Mouse (Mus musculus) liver, postnatal 0 days (tissue): ENCODE measurements around the gene Nyx. TPM values are rescaled to one million over a fixed set of nuclear protein-coding genes. Genes with fewer than 3 reads are reported as not detected.

Experiments
- ATAC-seq: fragments of 200-750 bp; cut with Nextera tagmentation; 2 replicates; pipeline ENCODE4 v1.8.0; 2017; ENCODE audit warnings: mild to moderate bottlenecking, moderate library complexity
- DNase-seq: peaks from one replicate; pipeline ENCODE4 v3.0.0-alpha.2; 2016
- H3K27ac ChIP-seq: fragments of 300-500 bp; sonication (generic); 2 replicates; pipeline ENCODE4 v1.5.1; 2014; ENCODE audit warnings: antibody characterized with exemption, moderate library complexity, mild to moderate bottlenecking, low read depth
- H3K27me3 ChIP-seq: fragments of 300-500 bp; sonication (generic); 2 replicates; pipeline ENCODE4 v1.6.1; 2014; ENCODE audit warnings: low read length, control low read depth, mixed read lengths; ENCODE audit not compliant: insufficient read depth
- H3K36me3 ChIP-seq: fragments of 300-500 bp; sonication (generic); replicated peaks from 2 replicates; pipeline ENCODE4 v1.6.1; 2014; ENCODE audit warnings: mild to moderate bottlenecking, control low read depth, low read length, moderate library complexity, mixed read lengths; ENCODE audit not compliant: insufficient read depth
- H3K4me1 ChIP-seq: fragments of 300-500 bp; sonication (generic); 2 replicates; pipeline ENCODE4 v1.6.1; 2014; ENCODE audit warnings: antibody characterized with exemption, mild to moderate bottlenecking, control low read depth; ENCODE audit not compliant: insufficient read depth
- H3K4me2 ChIP-seq: fragments of 300-500 bp; sonication (generic); 2 replicates; pipeline ENCODE4 v1.6.1; 2014; ENCODE audit warnings: low read depth, mild to moderate bottlenecking, low read length, moderate library complexity, mixed read lengths
- H3K4me3 ChIP-seq: fragments of 300-500 bp; sonication (generic); 2 replicates; pipeline ENCODE4 v1.5.1; 2014; ENCODE audit warnings: low read depth, low read length
- H3K9ac ChIP-seq: fragments of 300-500 bp; sonication (generic); replicated peaks from 2 replicates; pipeline ENCODE4 v1.6.1; 2014; ENCODE audit warnings: mild to moderate bottlenecking, moderate library complexity
- H3K9me3 ChIP-seq: fragments of 300-500 bp; sonication (generic); 2 replicates; pipeline ENCODE4 v1.6.1; 2016; ENCODE audit warnings: mild to moderate bottlenecking, control low read depth, low read length, mixed read lengths
- CTCF ChIP-seq: sonication (generic); IDR thresholded peaks from 2 replicates; pipeline ENCODE4 v1.5.1; 2016; ENCODE audit warnings: antibody characterized with exemption, low read depth
- EP300 ChIP-seq: IDR thresholded peaks from 2 replicates; pipeline ENCODE4 v1.6.1; 2016; ENCODE audit warnings: antibody characterized with exemption, low read depth, mild to moderate bottlenecking
- WGBS: fragments of 180-500 bp; shearing (Covaris S2); extraction: QIAGEN DNeasy Blood & Tissue Kit; methylation state at CpG from one replicate; pipeline ENCODE4 v1.1.7; 2014; ENCODE audit not compliant: insufficient replicate concordance; 5-methylcytosine and 5-hydroxymethylcytosine counted together
- polyA plus RNA-seq: library from polyadenylated mRNA; unstranded; fragments of >200 nt; fragmentation: Nextera tagmentation; extraction: Ambion mirVana; gene quantifications from 2 replicates; pipeline ENCODE4 v1.2.1, GENCODE M21; 2015

Nyx gene
- polyA plus RNA-seq, 1 experiment from 2014 or later, result 0.02 TPM

- Histone ChIP-seq H3K36me3 (no peaks in the 10 kb centered on the region), H3K4me2 (no peak overlapping the region), H3K27ac (no peak overlapping the region), H3K9ac (no peak overlapping the region), H3K4me1 (no peaks in the 10 kb centered on the region), H3K27me3 (no peaks in the 10 kb centered on the region), H3K9me3 (no peaks in the 10 kb centered on the region), H3K4me3 (no peak overlapping the region)
- DNase-seq (no peak), ATAC-seq (no peak)
- TF ChIP-seq EP300, result no peak
- no peak for TF ChIP-seq CTCF
- 43% methylated on average over 10 of the region's 10 CpGs for WGBS
Measured at GRCm38 (mm10) chrX:13518019-13518418, 52.1 kb downstream of the Nyx start.

DNA sequence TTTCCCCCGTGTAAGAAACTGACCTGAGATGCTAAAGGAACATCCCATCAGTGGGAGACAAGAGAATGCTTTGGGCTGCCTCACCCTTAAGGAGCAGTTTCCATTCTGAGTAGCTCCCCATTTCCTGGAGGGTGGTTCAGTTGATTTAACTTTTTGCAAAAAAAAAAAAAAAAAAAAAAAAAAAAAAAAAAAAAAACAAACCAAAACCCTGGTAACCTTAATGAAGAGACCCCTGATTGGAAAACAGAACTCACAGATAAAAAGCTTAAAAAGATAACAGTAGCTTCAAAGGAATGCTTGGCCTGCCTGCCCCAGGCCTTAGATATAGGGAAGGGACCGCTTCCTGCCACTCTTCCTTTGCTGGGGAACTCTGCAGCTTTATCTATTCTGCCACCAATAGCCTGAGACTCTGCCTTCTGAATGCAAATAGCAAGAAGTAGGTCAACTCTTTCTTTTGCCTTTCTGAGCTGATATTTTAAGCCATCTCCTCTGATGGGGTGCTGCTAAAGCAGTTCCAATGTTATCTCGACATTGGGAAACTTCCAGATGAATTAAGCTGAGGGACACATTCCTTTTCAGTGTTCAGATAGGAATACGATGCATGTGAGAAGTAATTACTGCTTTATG is 53.0 kb downstream of the Nyx start:
- Histone ChIP-seq H3K27me3 (no peaks in the 10 kb centered on the region), H3K4me2 (no peak overlapping the region), H3K4me1 (no peaks in the 10 kb centered on the region), H3K27ac (no peak overlapping the region), H3K36me3 (no peaks in the 10 kb centered on the region), H3K4me3 (no peak overlapping the region), H3K9me3 (no peaks in the 10 kb centered on the region), H3K9ac (no peak overlapping the region)
- DNase-seq (no peak), ATAC-seq (no peak)
- 62% methylated on average over 4 of the region's 4 CpGs for WGBS
- no peak for TF ChIP-seq CTCF
- no peak for TF ChIP-seq EP300

DNA sequence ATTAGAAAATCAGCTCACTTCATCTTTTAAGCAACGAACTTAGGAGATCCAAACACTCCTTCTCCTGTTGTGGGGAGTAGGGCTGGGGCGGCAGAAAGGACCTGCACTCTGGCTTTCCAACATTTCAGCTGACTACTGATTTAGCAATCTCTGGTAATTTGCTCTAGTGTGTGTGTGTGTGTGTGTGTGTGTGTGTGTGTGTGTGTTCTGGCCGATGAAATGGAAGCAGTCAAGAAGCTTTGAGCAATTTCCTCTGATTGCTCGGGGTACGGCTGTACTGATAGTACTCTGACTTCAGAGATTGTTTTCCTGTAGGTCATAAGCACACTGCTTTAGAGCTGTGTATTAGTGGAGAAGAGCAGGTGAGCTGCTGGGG is 53.5 kb downstream of the Nyx start:
- no peak overlapping the region for H3K9ac ChIP-seq
- ATAC-seq (no peak), DNase-seq (no peak)
- no peaks in the 10 kb centered on the region for H3K36me3 ChIP-seq
- WGBS, result 52% methylated on average over 5 of the region's 5 CpGs
- TF ChIP-seq CTCF (no peak), EP300 (no peak)
- no peaks in the 10 kb centered on the region for H3K27me3 ChIP-seq
- H3K9me3 ChIP-seq, result no peaks in the 10 kb centered on the region
- no peak overlapping the region for H3K4me3 ChIP-seq
- no peak overlapping the region for H3K4me2 ChIP-seq
- H3K4me1 ChIP-seq, result no peaks in the 10 kb centered on the region
- no peak overlapping the region for H3K27ac ChIP-seq

DNA sequence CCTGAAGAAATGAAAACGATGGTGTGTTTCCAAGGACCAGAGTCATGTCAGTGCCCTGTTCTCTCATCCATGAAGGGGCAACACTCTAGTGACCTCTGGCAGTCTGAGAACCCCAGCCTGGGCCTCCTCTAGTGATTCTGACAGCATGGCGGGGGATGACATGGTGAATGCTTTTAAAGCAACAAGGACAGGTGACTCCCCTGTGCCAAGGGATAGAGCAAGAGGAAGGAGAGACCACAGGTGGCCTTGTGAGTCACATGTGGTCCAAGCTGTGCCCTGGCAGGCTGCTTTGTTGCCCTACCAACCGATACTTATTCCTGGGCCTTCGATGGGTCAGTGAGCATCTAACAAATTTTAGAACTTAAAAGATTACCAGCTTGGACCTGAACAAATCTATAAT is 54.7 kb downstream of the Nyx start:
- DNase-seq (no peak), ATAC-seq (no peak)
- no peak overlapping the region for H3K9ac ChIP-seq
- TF ChIP-seq CTCF (no peak), EP300 (no peak)
- no peak overlapping the region for H3K27ac ChIP-seq
- H3K4me3 ChIP-seq, result no peak overlapping the region
- H3K36me3 ChIP-seq, result no peaks in the 10 kb centered on the region
- WGBS, result 84% methylated on average over 4 of the region's 4 CpGs
- no peaks in the 10 kb centered on the region for H3K9me3 ChIP-seq
- no peaks in the 10 kb centered on the region for H3K27me3 ChIP-seq
- no peak overlapping the region for H3K4me2 ChIP-seq
- no peaks in the 10 kb centered on the region for H3K4me1 ChIP-seq

- TF ChIP-seq EP300 (no peak), CTCF (no peak)
- no peaks in the 10 kb centered on the region for H3K4me1 ChIP-seq
- 89% methylated on average over 8 of the region's 8 CpGs for WGBS
- H3K4me3 ChIP-seq, result no peak overlapping the region
- no peaks in the 10 kb centered on the region for H3K27me3 ChIP-seq
- no peak overlapping the region for H3K27ac ChIP-seq
- no peaks in the 10 kb centered on the region for H3K9me3 ChIP-seq
- no peak overlapping the region for H3K4me2 ChIP-seq
- no peaks in the 10 kb centered on the region for H3K36me3 ChIP-seq
- H3K9ac ChIP-seq, result no peak overlapping the region
- no peak for DNase-seq
- ATAC-seq, result no peak
Measured at GRCm38 (mm10) chrX:13521288-13521687, 55.4 kb downstream of the Nyx start.

Other genes starting within 250 kb of the Nyx start
- 44.2 and 46.1 TPM in 2 replicates for gene Ddx3x, start 185.1 kb upstream of the Nyx start, polyA plus RNA-seq
- gene Gpr34, start 166.0 kb downstream of the Nyx start, polyA plus RNA-seq, result 0.51 and 0.53 TPM in 2 replicates
- 0.07 TPM in 1 of 2 replicates, not detected in the other for gene Gpr82, start 195.3 kb downstream of the Nyx start, polyA plus RNA-seq